Comparison of ENCODE assay signal across 7 mouse cellular contexts in the genomic region with DNA sequence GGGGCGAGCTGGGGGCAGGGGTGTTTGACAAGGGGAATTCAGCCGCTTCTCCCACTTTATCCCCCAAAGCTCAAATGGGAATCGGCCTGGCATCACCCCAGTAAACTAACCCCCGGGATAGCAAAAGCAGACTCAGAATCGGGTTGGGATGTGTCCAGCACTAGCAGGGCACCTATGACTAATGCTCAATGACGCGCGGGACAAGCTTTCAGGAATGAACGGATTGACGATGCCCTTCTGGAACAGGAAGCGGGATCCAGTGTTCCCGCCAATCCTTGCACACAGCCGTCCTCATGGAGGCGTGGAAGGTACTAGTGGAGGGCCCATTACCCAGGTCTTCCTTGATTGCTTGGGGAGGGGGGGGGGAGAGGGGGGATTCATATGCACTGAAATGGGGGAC. TPM values are rescaled to one million over a fixed set of nuclear protein-coding genes. Genes with fewer than 3 reads are reported as not detected.
DNase-seq lines count a peak whose midpoint lies in the region; ATAC-seq and TF ChIP-seq lines count a peak whose summit lies in the region.

No protein-coding gene starts in this region.

- H3K4me3 ChIP-seq in C2C12 (ENCODE audit: insufficient read depth, poor library complexity, severe bottlenecking) (peak overlapping the region; percentile 57), ES-E14 (ENCODE audit: insufficient read depth in 1 of 2, low read depth in 1 of 2, low read length in 2 of 2, poor library complexity in 1 of 2, severe bottlenecking in 1 of 2) (peak overlapping the region; percentile 83 to 96)
- peak overlapping the region; percentile 95 for H3K4me3 ChIP-seq in heart, embryonic 15.5 days
- peak overlapping the region; percentile 90 for H3K4me3 ChIP-seq in midbrain, embryonic 12.5 days

- H3K27ac ChIP-seq in ES-E14 (ENCODE audit: insufficient read depth, low read depth, low read length, poor library complexity, severe bottlenecking), result no peak overlapping the region; the same call in 1 of the 2 replicates
- peak overlapping the region; percentile 94 for H3K27ac ChIP-seq in heart, embryonic 15.5 days
- peak overlapping the region; percentile 91; the same call in 1 of the 2 replicates for H3K27ac ChIP-seq in midbrain, embryonic 12.5 days (replicated peaks)

- in situ Hi-C loops in ES-E14 (cut with MboI; ENCODE audit: low sequenced_read_pairs in 2 of 2, unreplicated experiment in 2 of 2), result no loop called here

- H3K27me3 ChIP-seq in C2C12 (ENCODE audit: control insufficient read depth, insufficient read depth, insufficient read length), result no peaks in the 10 kb centered on the region
- H3K27me3 ChIP-seq in heart, embryonic 15.5 days, result no peaks in the 10 kb centered on the region
- H3K27me3 ChIP-seq in midbrain, embryonic 12.5 days, result no peaks in the 10 kb centered on the region

- WGBS in heart, embryonic 15.5 days, result 9% methylated on average over 14 of the region's 14 CpGs
- WGBS in large intestine, adult 2 months, result 3% methylated on average over 14 of the region's 14 CpGs
- 24% methylated on average over 14 of the region's 14 CpGs for WGBS in midbrain, embryonic 12.5 days

- TF ChIP-seq CTCF in C2C12 (IDR thresholded peaks at IDR 0.05; ENCODE audit: control insufficient read depth, insufficient read depth, insufficient read length), result no peak

- no peak for DNase-seq in ES-E14 (ENCODE audit: low read depth, low spot score)
- DNase-seq in cerebellum, postnatal 25 days, result peak; percentile 29 to 60
- DNase-seq in large intestine, adult 2 months (ENCODE audit: low read depth, low spot score), result peak; percentile 46

- H3K4me1 ChIP-seq in ES-E14 (ENCODE audit: control insufficient read depth in 2 of 2, insufficient read depth in 2 of 2, low read length in 2 of 2, poor library complexity in 1 of 2), result peaks cover 7 to 15% of the 10 kb centered on the region in 2 experiments
- peaks cover 21% of the 10 kb centered on the region for H3K4me1 ChIP-seq in heart, embryonic 15.5 days (replicated peaks)
- H3K4me1 ChIP-seq in midbrain, embryonic 12.5 days, result peaks cover 11% of the 10 kb centered on the region

- H3K79me3 ChIP-seq in C2C12 (ENCODE audit: low read depth), result peaks cover 53% of the 10 kb centered on the region

- no peaks in the 10 kb centered on the region for H3K9me3 ChIP-seq in ES-E14 (ENCODE audit: control insufficient read depth, insufficient read depth, low read depth, low read length)
- H3K9me3 ChIP-seq in heart, embryonic 15.5 days (replicated peaks), result no peaks in the 10 kb centered on the region
- H3K9me3 ChIP-seq in midbrain, embryonic 12.5 days, result no peaks in the 10 kb centered on the region

- H3K79me2 ChIP-seq in C2C12 (ENCODE audit: control insufficient read depth, insufficient read depth), result peaks cover 59% of the 10 kb centered on the region

- H3ac ChIP-seq in C2C12 (ENCODE audit: control insufficient read depth, insufficient read length, low read depth), result peak overlapping the region; percentile 34

- no peak for ATAC-seq in heart, embryonic 15.5 days (replicated peaks; ENCODE audit: insufficient number of reproducible peaks, insufficient read depth, low FRiP score, low read depth)
- ATAC-seq in midbrain, embryonic 12.5 days (ENCODE audit: low FRiP score, low read depth), result no peak
- ATAC-seq in frontal cortex, adult (ENCODE audit: low TSS enrichment), result no peak

- H3K9ac ChIP-seq in ES-E14 (ENCODE audit: insufficient read depth, low read depth, low read length, poor library complexity, severe bottlenecking), result peak overlapping the region; percentile 92
- H3K9ac ChIP-seq in heart, embryonic 15.5 days, result peak overlapping the region; percentile 91
- H3K9ac ChIP-seq in midbrain, embryonic 12.5 days (replicated peaks), result peak overlapping the region; percentile 74

- H3K4me2 ChIP-seq in heart, embryonic 15.5 days, result peak overlapping the region; percentile 84
- H3K4me2 ChIP-seq in midbrain, embryonic 12.5 days (replicated peaks), result peak overlapping the region; percentile 92

- H3K36me3 ChIP-seq in C2C12 (ENCODE audit: control insufficient read depth, insufficient read depth) (peaks cover 15% of the 10 kb centered on the region), ES-E14 (ENCODE audit: control insufficient read depth, insufficient read depth, low read length, poor library complexity, severe bottlenecking) (peaks cover 5% of the 10 kb centered on the region; the same call in 1 of the 2 replicates)
- H3K36me3 ChIP-seq in heart, embryonic 15.5 days, result no peaks in the 10 kb centered on the region
- no peaks in the 10 kb centered on the region for H3K36me3 ChIP-seq in midbrain, embryonic 12.5 days

TF ChIP-seq in C2C12, 6 proteins besides CTCF, POLR2A, EP300 and RAD21:
- TF ChIP-seq MYOG (IDR thresholded peaks at IDR 0.05; ENCODE audit: control insufficient read depth, extremely low read depth, insufficient read length) (no peak), MAX (IDR thresholded peaks at IDR 0.05) (peak; percentile 84)

TF ChIP-seq in ES-E14, 5 proteins besides CTCF, POLR2A, EP300 and RAD21:
- no peak for TF ChIP-seq CHD2 (IDR thresholded peaks at IDR 0.05; ENCODE audit: low read depth, low read length)
- no peak for TF ChIP-seq ZNF384 (IDR thresholded peaks at IDR 0.05; ENCODE audit: low read depth, low read length)
- no peak for TF ChIP-seq HCFC1 (IDR thresholded peaks at IDR 0.05; ENCODE audit: borderline replicate concordance, insufficient read depth, low read length)
- no peak for TF ChIP-seq MAFK (IDR thresholded peaks at IDR 0.05; ENCODE audit: insufficient read depth, low read depth, low read length)
- TF ChIP-seq ZC3H11A (IDR thresholded peaks at IDR 0.05; ENCODE audit: borderline replicate concordance, low read depth, low read length), result no peak

RNA-seq across cellular contexts. Expression of a gene that starts 8.2 kb away (rescaled TPM):
- polyA plus RNA-seq in C2C12 (2012; fragmentation: generic; extraction: Trizol), result 69.7 TPM
- 122 and 124 TPM in 2 replicates for total RNA-seq in ES-E14 (2012; rRNA removed)
- 41.7 and 61.2 TPM in 2 replicates for polyA plus RNA-seq in heart, embryonic 15.5 days (2015; fragmentation: Nextera tagmentation; extraction: Ambion mirVana)
- 26.1 and 31.4 TPM in 2 replicates for polyA plus RNA-seq in large intestine, adult 2 months (2012; rRNA removed)
- polyA plus RNA-seq in midbrain, embryonic 12.5 days (2016; fragmentation: Nextera tagmentation; extraction: Ambion mirVana), result 109 and 113 TPM in 2 replicates

RNA-seq across cellular contexts. Expression of a gene that starts 25.1 kb away (rescaled TPM):
- 13.0 TPM for polyA plus RNA-seq in C2C12 (2012; fragmentation: generic; extraction: Trizol)
- total RNA-seq in ES-E14 (2012; rRNA removed), result 35.7 and 62.4 TPM in 2 replicates
- 16.9 and 26.6 TPM in 2 replicates for polyA plus RNA-seq in heart, embryonic 15.5 days (2015; fragmentation: Nextera tagmentation; extraction: Ambion mirVana)
- polyA plus RNA-seq in large intestine, adult 2 months (2012; rRNA removed), result 3.6 and 3.8 TPM in 2 replicates
- 20.6 and 22.6 TPM in 2 replicates for polyA plus RNA-seq in midbrain, embryonic 12.5 days (2016; fragmentation: Nextera tagmentation; extraction: Ambion mirVana)

RNA-seq across cellular contexts. Expression of a gene that starts 51.1 kb away (rescaled TPM):
- polyA plus RNA-seq in C2C12 (2012; fragmentation: generic; extraction: Trizol), result 107 TPM
- 80.8 and 89.5 TPM in 2 replicates for total RNA-seq in ES-E14 (2012; rRNA removed)
- polyA plus RNA-seq in heart, embryonic 15.5 days (2015; fragmentation: Nextera tagmentation; extraction: Ambion mirVana), result 136 and 147 TPM in 2 replicates
- polyA plus RNA-seq in large intestine, adult 2 months (2012; rRNA removed), result 97.6 and 106 TPM in 2 replicates
- 101 and 109 TPM in 2 replicates for polyA plus RNA-seq in midbrain, embryonic 12.5 days (2016; fragmentation: Nextera tagmentation; extraction: Ambion mirVana)

RNA-seq across cellular contexts. Expression of a gene that starts 53.0 kb away (rescaled TPM):
- 247 TPM for polyA plus RNA-seq in C2C12 (2012; fragmentation: generic; extraction: Trizol)
- 196 and 239 TPM in 2 replicates for total RNA-seq in ES-E14 (2012; rRNA removed)
- 183 and 207 TPM in 2 replicates for polyA plus RNA-seq in heart, embryonic 15.5 days (2015; fragmentation: Nextera tagmentation; extraction: Ambion mirVana)
- polyA plus RNA-seq in large intestine, adult 2 months (2012; rRNA removed), result 113 and 117 TPM in 2 replicates
- polyA plus RNA-seq in midbrain, embryonic 12.5 days (2016; fragmentation: Nextera tagmentation; extraction: Ambion mirVana), result 298 and 321 TPM in 2 replicates
